Mouse (Mus musculus): ENCODE results near the gene Colec11.

DNA sequence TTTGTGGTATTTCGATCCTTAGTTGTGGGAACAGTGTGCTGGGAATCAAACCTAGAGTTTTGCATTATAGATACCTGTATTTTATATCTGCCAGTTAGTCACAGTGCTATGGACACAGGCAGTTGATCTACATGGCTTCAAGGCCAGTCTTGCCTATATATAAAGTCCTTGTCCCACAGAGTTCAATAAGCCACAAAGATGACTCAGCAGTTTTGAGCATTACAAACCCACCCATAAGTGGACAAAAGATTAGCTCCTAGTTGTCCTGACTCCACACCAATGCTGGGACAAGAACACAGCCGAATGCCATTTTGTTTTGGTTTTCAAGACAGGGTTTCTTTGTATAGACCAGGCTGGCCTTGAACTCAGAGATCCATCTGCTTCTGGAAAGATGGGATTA, 5.3 kb upstream of the Colec11 start:
- TF ChIP-seq POLR2A (IDR thresholded peaks at IDR 0.05; ENCODE audit: extremely low read depth, insufficient read depth, low read length): no peak
- TF ChIP-seq CTCF (IDR thresholded peaks at IDR 0.05; ENCODE audit: low read depth, low read length): no peak
